Mouse (Mus musculus): ENCODE measurements around the gene 4931414P19Rik. TPM values are rescaled to one million over a fixed set of nuclear protein-coding genes. Genes with fewer than 3 reads are reported as not detected.
"Not testable (repeated sequence)": the region's sequence is repeated elsewhere in the genome, so short reads cannot be mapped to it uniquely, and the experiment has no call there.

4931414P19Rik gene
- polyA plus RNA-seq, 1 experiment = 6.0 TPM

DNA sequence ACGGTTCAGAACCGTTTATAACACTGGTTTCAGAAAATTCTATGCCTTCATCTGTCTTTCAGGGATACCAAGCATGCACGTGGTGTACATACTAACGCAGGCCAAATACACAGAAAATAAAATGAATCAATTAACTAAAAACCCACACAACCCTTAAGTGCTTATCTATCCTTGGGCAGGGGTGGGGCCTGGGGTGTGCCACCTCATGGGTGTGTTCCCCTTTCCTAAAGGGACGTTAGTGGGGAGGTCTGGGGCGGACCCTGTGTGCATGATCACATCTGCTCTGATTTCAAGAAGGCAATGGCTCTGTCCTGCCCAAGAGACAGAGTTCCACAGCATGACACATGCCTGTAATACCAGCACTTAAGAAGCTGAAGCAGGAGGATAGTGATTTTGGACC, 17.5 kb upstream of the 4931414P19Rik start:
- TF ChIP-seq USF1 (IDR thresholded peaks at IDR 0.05; ENCODE audit: low read depth) = no peak
- TF ChIP-seq FOSL1 (IDR thresholded peaks at IDR 0.05; ENCODE audit: insufficient read depth, low read length, poor library complexity, severe bottlenecking) = no peak
- no peak for TF ChIP-seq MYOG (IDR thresholded peaks at IDR 0.05; ENCODE audit: control insufficient read depth, extremely low read depth, insufficient read length)
- no peak for TF ChIP-seq CEBPB (IDR thresholded peaks at IDR 0.05; ENCODE audit: low read depth)
- TF ChIP-seq MAX (IDR thresholded peaks at IDR 0.05) = no peak
- no peak for TF ChIP-seq CTCF (IDR thresholded peaks at IDR 0.05; ENCODE audit: control insufficient read depth, insufficient read depth, insufficient read length)
- no peak for TF ChIP-seq MYOD1 (IDR thresholded peaks at IDR 0.05; ENCODE audit: control insufficient read depth, insufficient read length, low read depth)
- Histone ChIP-seq H3ac (ENCODE audit: control insufficient read depth, insufficient read length, low read depth) (no peak overlapping the region), H3K27me3 (ENCODE audit: control insufficient read depth, insufficient read depth, insufficient read length) (no peaks in the 10 kb centered on the region), H3K36me3 (ENCODE audit: control insufficient read depth, insufficient read depth) (no peaks in the 10 kb centered on the region), H3K79me2 (ENCODE audit: control insufficient read depth, insufficient read depth) (no peaks in the 10 kb centered on the region), H3K4me3 (ENCODE audit: insufficient read depth, poor library complexity, severe bottlenecking) (no peak overlapping the region), H3K79me3 (ENCODE audit: low read depth) (no peaks in the 10 kb centered on the region)

DNA sequence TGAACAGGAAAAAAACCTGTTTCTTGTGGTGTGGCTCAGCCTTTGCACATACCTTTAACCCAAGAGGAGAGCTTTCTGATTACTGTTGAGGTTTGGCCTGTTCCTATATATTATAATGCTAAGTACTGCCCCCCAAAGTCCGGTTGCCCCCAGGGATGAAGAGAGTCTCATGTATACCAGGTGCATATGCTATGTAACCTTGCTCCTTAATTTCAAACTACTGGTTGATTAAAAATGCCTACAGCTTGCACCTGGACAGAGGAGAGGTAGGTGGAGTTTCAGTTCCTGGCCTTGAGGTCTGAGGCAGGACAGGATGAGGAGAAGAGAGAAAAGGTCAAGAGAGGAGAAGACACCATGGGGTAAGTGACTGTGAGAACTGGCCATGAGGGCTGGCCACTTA, 15.3 kb upstream of the 4931414P19Rik start, which contains the start of gene Psmb11:
Gene Psmb11, plus strand, starts transcription at position 301 of the 400 bp plus-strand sequence.
- peaks cover 3% of the 10 kb centered on the region for H3K36me3 ChIP-seq (ENCODE audit: control insufficient read depth, insufficient read depth)
- H3K79me2 ChIP-seq (ENCODE audit: control insufficient read depth, insufficient read depth) = peaks cover 16% of the 10 kb centered on the region
- H3ac ChIP-seq (ENCODE audit: control insufficient read depth, insufficient read length, low read depth) = no peak within 1 kb of the TSS
- no peak within 1 kb of the TSS for H3K4me3 ChIP-seq (ENCODE audit: insufficient read depth, poor library complexity, severe bottlenecking)
- TF ChIP-seq MAX (IDR thresholded peaks at IDR 0.05) (no peak), CTCF (IDR thresholded peaks at IDR 0.05; ENCODE audit: control insufficient read depth, insufficient read depth, insufficient read length) (no peak), USF1 (IDR thresholded peaks at IDR 0.05; ENCODE audit: low read depth) (no peak)
- no peaks in the 10 kb centered on the region for H3K27me3 ChIP-seq (ENCODE audit: control insufficient read depth, insufficient read depth, insufficient read length)
- peaks cover 10% of the 10 kb centered on the region for H3K79me3 ChIP-seq (ENCODE audit: low read depth)

- Histone ChIP-seq H3K36me3 (ENCODE audit: control insufficient read depth, insufficient read depth) (peaks cover 24% of the 10 kb centered on the region), H3K4me3 (ENCODE audit: insufficient read depth, poor library complexity, severe bottlenecking) (peak within 1 kb of the TSS; percentile 53), H3ac (ENCODE audit: control insufficient read depth, insufficient read length, low read depth) (peak within 1 kb of the TSS; percentile 77), H3K79me2 (ENCODE audit: control insufficient read depth, insufficient read depth) (peaks cover 33% of the 10 kb centered on the region), H3K27me3 (ENCODE audit: control insufficient read depth, insufficient read depth, insufficient read length) (no peaks in the 10 kb centered on the region), H3K79me3 (ENCODE audit: low read depth) (peaks cover 22% of the 10 kb centered on the region)
- TF ChIP-seq CEBPB (IDR thresholded peaks at IDR 0.05; ENCODE audit: low read depth) (no peak), MYOG (IDR thresholded peaks at IDR 0.05; ENCODE audit: control insufficient read depth, extremely low read depth, insufficient read length) (no peak), CTCF (IDR thresholded peaks at IDR 0.05; ENCODE audit: control insufficient read depth, insufficient read depth, insufficient read length) (no peak), FOSL1 (IDR thresholded peaks at IDR 0.05; ENCODE audit: insufficient read depth, low read length, poor library complexity, severe bottlenecking) (no peak), MYOD1 (IDR thresholded peaks at IDR 0.05; ENCODE audit: control insufficient read depth, insufficient read length, low read depth) (no peak), MAX (IDR thresholded peaks at IDR 0.05) (no peak), USF1 (IDR thresholded peaks at IDR 0.05; ENCODE audit: low read depth) (no peak)
Measured at GRCm38 (mm10) chr14:54617897-54618365, 12.1 kb upstream of the 4931414P19Rik start, which contains the start of gene Psmb5. TSS of gene Psmb5 (minus strand) at chr14:54618022.

GRCm38 (mm10) chr14:54617152-54617896, 11.5 kb upstream of the 4931414P19Rik start:
- Histone ChIP-seq H3K27me3 (ENCODE audit: control insufficient read depth, insufficient read depth, insufficient read length) (no peaks in the 10 kb centered on the region), H3ac (ENCODE audit: control insufficient read depth, insufficient read length, low read depth) (peak overlapping the region; percentile 77), H3K79me2 (ENCODE audit: control insufficient read depth, insufficient read depth) (peaks cover 33% of the 10 kb centered on the region), H3K4me3 (ENCODE audit: insufficient read depth, poor library complexity, severe bottlenecking) (peak overlapping the region; percentile 53), H3K79me3 (ENCODE audit: low read depth) (peaks cover 22% of the 10 kb centered on the region), H3K36me3 (ENCODE audit: control insufficient read depth, insufficient read depth) (peaks cover 30% of the 10 kb centered on the region)
- no peak for TF ChIP-seq MAX (IDR thresholded peaks at IDR 0.05)
- no peak for TF ChIP-seq CTCF (IDR thresholded peaks at IDR 0.05; ENCODE audit: control insufficient read depth, insufficient read depth, insufficient read length)
- TF ChIP-seq CEBPB (IDR thresholded peaks at IDR 0.05; ENCODE audit: low read depth) = no peak
- TF ChIP-seq MYOG (IDR thresholded peaks at IDR 0.05; ENCODE audit: control insufficient read depth, extremely low read depth, insufficient read length) = no peak
- TF ChIP-seq MYOD1 (IDR thresholded peaks at IDR 0.05; ENCODE audit: control insufficient read depth, insufficient read length, low read depth) = no peak
- no peak for TF ChIP-seq FOSL1 (IDR thresholded peaks at IDR 0.05; ENCODE audit: insufficient read depth, low read length, poor library complexity, severe bottlenecking)

GRCm38 (mm10) chr14:54616226-54616825, 10.5 kb upstream of the 4931414P19Rik start:
- Histone ChIP-seq H3ac (ENCODE audit: control insufficient read depth, insufficient read length, low read depth) (no peak overlapping the region), H3K36me3 (ENCODE audit: control insufficient read depth, insufficient read depth) (peaks cover 39% of the 10 kb centered on the region), H3K4me3 (ENCODE audit: insufficient read depth, poor library complexity, severe bottlenecking) (no peak overlapping the region), H3K27me3 (ENCODE audit: control insufficient read depth, insufficient read depth, insufficient read length) (no peaks in the 10 kb centered on the region), H3K79me3 (ENCODE audit: low read depth) (peaks cover 22% of the 10 kb centered on the region), H3K79me2 (ENCODE audit: control insufficient read depth, insufficient read depth) (peaks cover 33% of the 10 kb centered on the region)
- no peak for TF ChIP-seq FOSL1 (IDR thresholded peaks at IDR 0.05; ENCODE audit: insufficient read depth, low read length, poor library complexity, severe bottlenecking)
- no peak for TF ChIP-seq USF1 (IDR thresholded peaks at IDR 0.05; ENCODE audit: low read depth)
- no peak for TF ChIP-seq CEBPB (IDR thresholded peaks at IDR 0.05; ENCODE audit: low read depth)
- TF ChIP-seq MAX (IDR thresholded peaks at IDR 0.05) = no peak
- no peak for TF ChIP-seq MYOD1 (IDR thresholded peaks at IDR 0.05; ENCODE audit: control insufficient read depth, insufficient read length, low read depth)
- TF ChIP-seq MYOG (IDR thresholded peaks at IDR 0.05; ENCODE audit: control insufficient read depth, extremely low read depth, insufficient read length) = no peak
- no peak for TF ChIP-seq CTCF (IDR thresholded peaks at IDR 0.05; ENCODE audit: control insufficient read depth, insufficient read depth, insufficient read length)

DNA sequence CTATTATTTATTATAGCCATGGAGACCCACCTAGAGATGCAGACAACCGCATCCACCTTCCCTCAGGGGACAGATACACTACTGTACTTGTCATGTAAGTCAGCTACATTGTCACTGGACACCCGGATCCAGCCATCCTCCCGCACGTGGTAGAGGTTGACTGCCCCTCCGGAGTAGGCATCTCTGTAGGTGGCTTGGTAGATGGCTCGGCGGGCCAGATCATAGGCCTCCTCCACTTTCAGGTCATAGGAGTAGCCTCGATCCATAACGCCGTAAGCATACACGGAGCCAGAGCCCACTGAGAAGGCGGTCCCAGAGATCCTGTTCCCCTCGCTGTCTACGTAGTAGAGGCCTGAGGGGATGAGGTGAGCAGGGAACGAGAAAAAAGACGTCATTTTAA, 8.3 kb upstream of the 4931414P19Rik start:
- Histone ChIP-seq H3K79me2 (ENCODE audit: control insufficient read depth, insufficient read depth) (peaks cover 33% of the 10 kb centered on the region), H3K79me3 (ENCODE audit: low read depth) (peaks cover 22% of the 10 kb centered on the region), H3K36me3 (ENCODE audit: control insufficient read depth, insufficient read depth) (peaks cover 46% of the 10 kb centered on the region)
- not testable (repeated sequence) for H3K4me3 ChIP-seq (ENCODE audit: insufficient read depth, poor library complexity, severe bottlenecking); H3K27me3 ChIP-seq (ENCODE audit: control insufficient read depth, insufficient read depth, insufficient read length); H3ac ChIP-seq (ENCODE audit: control insufficient read depth, insufficient read length, low read depth)
